Mouse (Mus musculus) common myeloid progenitor, adult 5-6 weeks (primary cell): ENCODE measurements around the gene Gpx2. TPM values are rescaled to one million over a fixed set of nuclear protein-coding genes. Genes with fewer than 3 reads are reported as not detected.
A peak's percentile ranks its signal among the peaks of the same experiment; 100 is the strongest.
"Not testable (repeated sequence)": the region's sequence is repeated elsewhere in the genome, so short reads cannot be mapped to it uniquely, and the experiment has no call there.

Experiments used
- ATAC-seq: replicated peaks from 2 replicates; pipeline ENCODE4 v1.8.0; 2016; ENCODE audit warnings: low read depth, mild to moderate bottlenecking, moderate TSS enrichment, inconsistent platforms; ENCODE audit not compliant: poor library complexity, severe bottlenecking
- total RNA-seq: library from RNA; stranded (forward); fragments of 200-1000, 187-1606 nt; gene quantifications from 2 replicates; pipeline ENCODE4 v1.2.3, GENCODE M21; 2017

Gpx2 gene
- total RNA-seq, 1 experiment from 2014 or later = not detected

- ATAC-seq = no peak
These were observed 12.4 kb upstream of the Gpx2 start for GRCm38 (mm10) chr12:76807796-76808195.

- no peak for ATAC-seq
These were observed 9.9 kb upstream of the Gpx2 start for GRCm38 (mm10) chr12:76805056-76805811.

GRCm38 (mm10) chr12:76803700-76804252 lies 8.4 kb upstream of the Gpx2 start:
- ATAC-seq = peak; percentile 89

GRCm38 (mm10) chr12:76803028-76803427 lies 7.7 kb upstream of the Gpx2 start:
- no peak for ATAC-seq

GRCm38 (mm10) chr12:76798008-76798720 lies 2.8 kb upstream of the Gpx2 start:
- ATAC-seq = no peak

GRCm38 (mm10) chr12:76796938-76797539 lies 1.7 kb upstream of the Gpx2 start:
- no peak for ATAC-seq

GRCm38 (mm10) chr12:76792540-76792939 lies 2.8 kb downstream of the Gpx2 start:
- ATAC-seq = not testable (repeated sequence)

GRCm38 (mm10) chr12:76790446-76791084 lies 4.8 kb downstream of the Gpx2 start:
- ATAC-seq = no peak

GRCm38 (mm10) chr12:76784056-76784619 lies 11.2 kb downstream of the Gpx2 start:
- no peak for ATAC-seq

- ATAC-seq = no peak
These were observed 14.5 kb downstream of the Gpx2 start for GRCm38 (mm10) chr12:76780639-76781468.

GRCm38 (mm10) chr12:76779951-76780350 lies 15.4 kb downstream of the Gpx2 start:
- ATAC-seq = no peak

- ATAC-seq = no peak
These were observed 16.9 kb downstream of the Gpx2 start for GRCm38 (mm10) chr12:76778305-76779083.

GRCm38 (mm10) chr12:76777845-76778244 lies 17.5 kb downstream of the Gpx2 start:
- no peak for ATAC-seq

- ATAC-seq = no peak
These were observed 18.5 kb downstream of the Gpx2 start for GRCm38 (mm10) chr12:76776898-76777297.

GRCm38 (mm10) chr12:76775132-76775531 lies 20.2 kb downstream of the Gpx2 start:
- ATAC-seq = no peak

- no peak for ATAC-seq
These were observed 20.7 kb downstream of the Gpx2 start for GRCm38 (mm10) chr12:76774652-76775051.

- ATAC-seq = no peak
These were observed 23.8 kb downstream of the Gpx2 start for GRCm38 (mm10) chr12:76771540-76771939.

- no peak for ATAC-seq
These were observed 24.4 kb downstream of the Gpx2 start for GRCm38 (mm10) chr12:76770841-76771500.
